Mouse (Mus musculus) liver, adult 2 months (tissue): ENCODE measurements around the gene Slc23a2. TPM values are rescaled to one million over a fixed set of nuclear protein-coding genes. Genes with fewer than 3 reads are reported as not detected.

ENCODE experiments used
- DNase-seq: peaks from one replicate; pipeline ENCODE4 v3.0.0-alpha.2; 2011; ENCODE audit warnings: low read depth, low spot score; ENCODE audit errors: extremely low read depth
- H3K27ac ChIP-seq: fragments of 200-500 bp; replicated peaks from 2 replicates; pipeline ENCODE4 v1.5.1; 2012; ENCODE audit warnings: low read depth, mild to moderate bottlenecking, control low read depth, inconsistent platforms, low read length; ENCODE audit not compliant: insufficient read depth
- H3K27me3 ChIP-seq: fragments of 200-500 bp; 2 replicates; pipeline ENCODE4 v1.6.1; 2012; ENCODE audit warnings: mild to moderate bottlenecking, moderate library complexity, low read length, inconsistent platforms; ENCODE audit not compliant: control insufficient read depth, insufficient read depth
- H3K36me3 ChIP-seq: fragments of 200-500 bp; 2 replicates; pipeline ENCODE4 v1.6.1; 2012; ENCODE audit warnings: low read length, inconsistent platforms; ENCODE audit not compliant: control insufficient read depth, insufficient read depth
- H3K4me1 ChIP-seq: fragments of 200-500 bp; 2 replicates; pipeline ENCODE4 v1.6.1; 2011; ENCODE audit warnings: low read length; ENCODE audit not compliant: control insufficient read depth, insufficient read depth
- H3K4me3 ChIP-seq: fragments of 200-500 bp; 2 replicates; pipeline ENCODE4 v1.5.1; 2011; ENCODE audit warnings: low read depth, mild to moderate bottlenecking, control low read depth, low read length, moderate library complexity; ENCODE audit not compliant: insufficient read depth
- H3K79me2 ChIP-seq: fragments of 200-500 bp; 2 replicates; pipeline ENCODE4 v1.6.1; 2012; ENCODE audit warnings: inconsistent platforms, mild to moderate bottlenecking, low read length, moderate library complexity; ENCODE audit not compliant: control insufficient read depth, insufficient read depth
- H3K9ac ChIP-seq: fragments of 200-500 bp; 2 replicates; pipeline ENCODE4 v1.6.1; 2012; ENCODE audit warnings: low read depth, mild to moderate bottlenecking, control low read depth, inconsistent platforms, low read length
- CTCF ChIP-seq: fragments of 200-500 bp; IDR thresholded peaks from 2 replicates; pipeline ENCODE4 v1.5.1; 2011; ENCODE audit warnings: low read depth, low read length, control low read depth
- POLR2A ChIP-seq: fragments of 200-500 bp; IDR thresholded peaks from 2 replicates; pipeline ENCODE4 v1.6.1; 2011; ENCODE audit warnings: low read length, control low read depth; ENCODE audit not compliant: insufficient read depth; ENCODE audit errors: extremely low read depth
- WGBS: fragments of 180-500 bp; shearing (Covaris S2); methylation state at CpG from one replicate; pipeline ENCODE4 v1.1.7; 2018; 5-methylcytosine and 5-hydroxymethylcytosine counted together
- polyA plus RNA-seq: library from polyadenylated mRNA; depleted of rRNA; stranded (reverse); fragments of >200 nt; gene quantifications from 2 replicates; pipeline ENCODE4 v1.2.3, GENCODE M21; 2012; rRNA removed
- total RNA-seq: library from RNA; depleted of rRNA; stranded (reverse); fragments of >200 nt; gene quantifications from 2 replicates; pipeline ENCODE4 v1.2.3, GENCODE M21; 2014; rRNA removed

Gene Slc23a2
- total RNA-seq (14.8 and 20.5 TPM in 2 replicates), polyA plus RNA-seq (7.0 and 12.7 TPM in 2 replicates)

DNA sequence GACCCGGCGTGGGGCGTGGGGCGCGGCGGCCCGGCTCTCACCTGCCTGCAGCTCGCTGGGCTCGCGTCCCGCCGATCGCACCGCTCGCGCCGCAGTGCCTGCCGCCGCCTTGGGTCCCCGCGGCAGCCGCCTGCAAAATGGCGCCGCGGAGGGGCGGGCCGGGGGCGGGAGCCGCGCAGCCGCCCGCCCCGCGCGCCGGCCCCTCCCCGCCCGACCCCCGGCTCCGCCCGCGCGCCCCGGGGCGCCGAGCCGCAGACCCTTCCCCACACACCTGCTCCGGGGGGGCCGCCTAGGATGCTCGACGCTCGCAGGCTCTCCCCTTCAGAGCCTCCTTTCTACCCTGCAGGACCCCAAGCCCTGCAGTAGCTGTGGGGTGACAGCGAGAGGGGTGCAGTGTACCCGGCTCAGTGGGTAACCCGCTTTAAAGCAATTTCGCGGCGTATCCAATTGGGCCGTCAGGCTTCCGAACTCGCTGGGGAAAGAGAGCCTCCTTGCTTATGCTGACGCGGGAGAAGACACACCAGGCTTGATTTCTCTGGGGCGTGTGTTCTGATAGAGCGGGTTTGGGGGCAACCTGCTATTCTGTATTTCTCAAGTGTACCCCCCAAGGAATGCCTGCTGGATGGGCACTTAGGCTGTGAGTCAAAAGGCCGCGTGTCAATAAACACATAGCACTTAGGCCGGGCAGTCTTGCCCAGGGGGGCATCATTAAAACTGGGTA, at the start of gene Slc23a2:
Gene Slc23a2, minus strand, starts transcription at position 138 of the 721 bp plus-strand sequence.
- no peak for DNase-seq

DNA sequence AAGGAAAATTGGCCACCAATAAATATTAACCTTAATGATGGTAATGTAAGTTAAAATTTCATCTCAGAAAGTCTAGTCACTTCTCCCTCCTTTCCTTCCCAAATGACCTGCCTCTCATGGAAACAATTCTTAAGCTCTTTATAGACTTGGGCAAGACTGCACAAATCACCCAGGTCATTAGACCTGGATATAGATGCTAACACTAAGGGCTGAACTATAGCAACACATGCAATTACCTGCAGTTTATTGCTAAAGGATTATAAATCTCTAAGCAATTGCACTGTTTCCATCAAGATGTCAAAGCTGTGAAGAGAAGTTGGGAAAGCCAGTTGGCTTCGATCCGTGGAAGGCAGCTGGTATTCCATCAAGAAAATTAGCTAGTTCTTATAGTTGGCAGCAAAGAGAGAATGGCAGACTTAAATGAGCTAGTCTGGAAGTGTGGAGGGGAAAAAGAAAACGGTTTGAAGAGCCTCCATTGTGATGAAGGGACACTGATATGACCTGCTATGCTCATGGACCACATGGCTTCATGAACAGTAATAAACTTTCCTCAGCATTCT, 45.8 kb upstream of the Slc23a2 start:
- no peaks in the 10 kb centered on the region for H3K79me2 ChIP-seq
- H3K27me3 ChIP-seq, result no peaks in the 10 kb centered on the region
- no peak for DNase-seq
- no peaks in the 10 kb centered on the region for H3K36me3 ChIP-seq
- no peaks in the 10 kb centered on the region for H3K4me1 ChIP-seq
- H3K4me3 ChIP-seq, result no peak overlapping the region
- 84% methylated on average over 3 of the region's 3 CpGs for WGBS
- H3K9ac ChIP-seq, result no peak overlapping the region
- H3K27ac ChIP-seq, result no peak overlapping the region
- no peak for TF ChIP-seq POLR2A
- no peak for TF ChIP-seq CTCF

More for the DNA sequence above, at the start of gene Slc23a2:
- Histone ChIP-seq H3K27ac (no peak within 1 kb of the TSS), H3K4me1 (peaks cover 12% of the 10 kb centered on the region; the same call in 1 of the 2 replicates), H3K79me2 (peaks cover 18% of the 10 kb centered on the region; the same call in 1 of the 2 replicates), H3K9ac (peak within 1 kb of the TSS; percentile 93), H3K27me3 (no peaks in the 10 kb centered on the region), H3K36me3 (no peaks in the 10 kb centered on the region), H3K4me3 (peak within 1 kb of the TSS; percentile 73)
- TF ChIP-seq POLR2A (peak; percentile 50; the same call in 1 of the 2 replicates), CTCF (no peak)
- WGBS, result 1% methylated on average over 66 of the region's 68 CpGs

GRCm38 (mm10) chr2:132183874-132184273, 39.0 kb upstream of the Slc23a2 start:
- no peaks in the 10 kb centered on the region for H3K36me3 ChIP-seq
- H3K4me1 ChIP-seq, result no peaks in the 10 kb centered on the region
- TF ChIP-seq POLR2A (no peak), CTCF (no peak)
- no peak overlapping the region for H3K4me3 ChIP-seq
- no peaks in the 10 kb centered on the region for H3K79me2 ChIP-seq
- H3K27ac ChIP-seq, result no peak overlapping the region
- 77% methylated on average over 6 of the region's 6 CpGs for WGBS
- DNase-seq, result no peak
- no peak overlapping the region for H3K9ac ChIP-seq
- no peaks in the 10 kb centered on the region for H3K27me3 ChIP-seq

DNA sequence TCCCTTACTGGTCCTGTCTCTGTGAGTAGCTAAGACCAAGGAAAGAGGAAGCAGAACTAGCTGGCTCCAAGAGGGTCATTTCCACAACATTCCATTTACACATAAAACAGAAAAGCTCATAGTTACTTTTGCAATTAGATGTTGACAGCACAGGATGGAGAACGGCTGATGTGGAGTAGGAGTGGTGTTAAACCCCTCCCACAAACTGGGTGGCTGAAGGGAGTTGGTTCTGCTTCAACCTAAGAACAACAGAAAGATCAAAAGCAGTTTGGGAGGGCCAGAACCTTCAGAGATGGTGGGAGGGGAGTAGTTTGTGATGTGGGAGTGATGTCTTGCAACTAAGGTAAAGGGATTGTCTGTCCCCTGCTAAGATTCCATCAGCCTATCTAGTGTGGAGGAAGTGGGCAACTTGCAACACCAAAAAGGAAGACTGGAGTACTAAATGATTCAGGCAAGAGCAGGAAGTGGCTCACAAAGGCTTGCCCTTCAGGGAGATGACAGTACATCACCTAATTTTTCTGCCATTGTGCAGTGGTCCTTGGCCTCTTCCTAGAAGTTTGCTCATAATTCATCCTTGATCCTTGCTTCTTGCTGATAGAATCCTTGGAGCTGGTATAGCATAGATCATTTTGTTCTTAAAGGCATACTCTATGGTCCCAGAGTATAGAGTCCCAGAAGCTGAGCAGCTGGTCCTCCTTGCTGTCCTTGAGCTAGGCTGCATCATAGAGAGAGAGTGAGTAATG, 35.7 kb upstream of the Slc23a2 start:
- no peaks in the 10 kb centered on the region for H3K36me3 ChIP-seq
- H3K4me3 ChIP-seq, result no peak overlapping the region
- 55% methylated on average over 1 of the region's 1 CpGs for WGBS
- no peaks in the 10 kb centered on the region for H3K4me1 ChIP-seq
- no peaks in the 10 kb centered on the region for H3K79me2 ChIP-seq
- TF ChIP-seq CTCF, result no peak
- TF ChIP-seq POLR2A, result no peak
- H3K27me3 ChIP-seq, result no peaks in the 10 kb centered on the region
- no peak for DNase-seq
- H3K9ac ChIP-seq, result no peak overlapping the region
- H3K27ac ChIP-seq, result no peak overlapping the region

DNA sequence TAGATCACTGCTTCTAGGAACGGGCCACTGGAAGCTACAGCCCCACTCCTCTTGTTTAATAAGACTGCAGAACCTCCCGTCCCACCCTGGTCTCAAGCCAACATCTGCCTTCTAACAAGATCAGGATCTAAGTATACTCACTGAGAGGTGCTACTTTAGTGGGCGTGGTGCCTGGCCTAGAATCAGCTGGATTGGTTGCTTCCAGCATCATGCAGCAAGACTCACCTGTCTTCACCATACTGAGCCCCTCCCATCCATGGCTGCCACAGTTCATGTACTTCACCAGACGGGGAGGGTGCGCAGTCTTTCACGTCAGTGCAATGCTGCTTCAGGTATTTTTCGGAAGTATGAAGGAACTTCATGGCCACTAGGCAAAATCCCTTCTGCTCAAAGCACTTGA, 34.5 kb upstream of the Slc23a2 start:
- no peak for TF ChIP-seq POLR2A
- TF ChIP-seq CTCF, result no peak
- WGBS, result 90% methylated on average over 7 of the region's 7 CpGs

GRCm38 (mm10) chr2:132177406-132177805, 32.5 kb upstream of the Slc23a2 start:
- no peaks in the 10 kb centered on the region for H3K36me3 ChIP-seq
- WGBS, result 87% methylated on average over 9 of the region's 9 CpGs
- no peaks in the 10 kb centered on the region for H3K79me2 ChIP-seq
- TF ChIP-seq POLR2A (no peak), CTCF (no peak)
- H3K27ac ChIP-seq, result no peak overlapping the region
- no peak for DNase-seq
- no peak overlapping the region for H3K4me3 ChIP-seq
- H3K27me3 ChIP-seq, result no peaks in the 10 kb centered on the region
- H3K9ac ChIP-seq, result no peak overlapping the region
- H3K4me1 ChIP-seq, result no peaks in the 10 kb centered on the region

More for the DNA sequence above, 34.5 kb upstream of the Slc23a2 start:
- H3K4me3 ChIP-seq, result no peak overlapping the region
- no peaks in the 10 kb centered on the region for H3K27me3 ChIP-seq
- no peaks in the 10 kb centered on the region for H3K4me1 ChIP-seq
- no peaks in the 10 kb centered on the region for H3K36me3 ChIP-seq
- no peak for DNase-seq
- H3K9ac ChIP-seq, result no peak overlapping the region
- H3K27ac ChIP-seq, result no peak overlapping the region
- H3K79me2 ChIP-seq, result no peaks in the 10 kb centered on the region
